Mouse (Mus musculus): ENCODE measurements around the gene Stt3b. TPM values are rescaled to one million over a fixed set of nuclear protein-coding genes. Genes with fewer than 3 reads are reported as not detected.

The Stt3b gene
- 129 TPM for polyA plus RNA-seq (2014; fragmentation: Illumina TruSeq; extraction: RNeasy Lipid Tissue Mini Kit (QIAGEN cat#74804); ENCODE audit: low read depth, low replicate concordance)

GRCm38 (mm10) chr9:115310346-115311222, at the start of gene Stt3b:
Gene Stt3b, minus strand, starts transcription at chr9:115310421.

All from kidney, adult 10 weeks (tissue).